Mouse (Mus musculus): ENCODE data around the gene Wrap53. TPM values are rescaled to one million over a fixed set of nuclear protein-coding genes. Genes with fewer than 3 reads are reported as not detected.

The Wrap53 gene
- total RNA-seq, 2 experiments from 2014 or later, result 14.3 to 14.8 TPM

DNA sequence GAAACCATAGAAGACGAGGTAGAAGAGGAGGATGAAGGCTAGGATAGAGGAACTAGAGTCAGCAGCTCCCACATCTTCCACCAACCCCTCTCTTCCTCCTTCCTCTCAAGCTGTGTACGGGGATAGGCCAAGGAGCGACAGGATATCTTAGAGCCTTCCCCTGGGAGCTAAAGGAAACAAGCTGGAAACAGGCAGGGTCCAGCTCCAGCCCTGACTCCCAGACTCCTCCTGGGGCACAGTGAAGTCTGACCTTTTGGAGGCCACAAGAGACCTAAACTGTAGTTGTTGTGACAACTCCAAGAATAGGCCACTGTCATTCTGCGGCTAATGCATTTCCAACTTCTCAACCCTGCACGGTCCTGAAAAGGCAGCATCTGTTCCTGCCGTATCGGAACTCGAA is 23.5 kb upstream of the Wrap53 start:
- DNase-seq (ENCODE audit: low spot score in 2 of 2), result no peak

DNA sequence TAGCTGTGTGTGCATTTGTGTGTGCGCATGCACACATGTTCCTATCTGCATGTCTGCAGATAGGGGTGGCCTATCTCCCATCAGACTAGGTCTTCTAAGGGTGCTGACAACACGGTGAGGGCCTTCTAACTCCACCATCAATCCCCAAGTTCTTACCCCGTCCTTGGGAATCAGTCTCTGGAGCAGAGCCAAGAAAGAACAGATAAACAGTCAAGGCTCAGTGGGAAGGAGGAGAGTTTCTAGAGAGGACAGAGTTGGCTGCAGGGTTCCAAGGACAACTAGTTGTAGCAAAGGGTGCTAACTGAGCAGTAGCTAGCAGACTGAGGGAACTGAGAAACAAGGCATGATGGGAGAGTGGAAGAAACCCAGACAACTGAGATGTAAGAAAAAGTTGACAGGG is 21.7 kb upstream of the Wrap53 start:
- DNase-seq (ENCODE audit: low spot score in 2 of 2), result no peak

DNA sequence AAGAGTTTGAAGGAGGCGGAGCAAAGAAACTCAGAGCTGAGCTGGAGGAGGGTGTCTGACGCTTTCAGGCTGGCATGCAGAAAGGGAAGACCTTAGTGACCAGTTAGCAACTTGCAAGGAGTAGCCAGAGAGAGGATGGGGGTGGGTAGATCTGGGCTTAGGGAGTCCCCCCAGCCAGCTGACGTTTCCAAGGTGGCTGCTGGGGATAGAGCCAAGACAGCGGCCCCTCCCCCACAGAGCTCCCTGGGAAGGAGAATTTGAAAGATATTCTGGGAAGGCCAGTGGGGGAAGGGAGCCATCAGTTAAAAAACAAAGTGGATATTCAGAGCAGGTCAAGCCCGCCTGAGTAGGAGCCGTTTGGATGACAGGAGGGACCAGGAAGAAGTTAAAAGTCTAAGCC is 20.0 kb upstream of the Wrap53 start:
- DNase-seq (ENCODE audit: low spot score in 2 of 2), result peak; percentile 52 to 70

DNA sequence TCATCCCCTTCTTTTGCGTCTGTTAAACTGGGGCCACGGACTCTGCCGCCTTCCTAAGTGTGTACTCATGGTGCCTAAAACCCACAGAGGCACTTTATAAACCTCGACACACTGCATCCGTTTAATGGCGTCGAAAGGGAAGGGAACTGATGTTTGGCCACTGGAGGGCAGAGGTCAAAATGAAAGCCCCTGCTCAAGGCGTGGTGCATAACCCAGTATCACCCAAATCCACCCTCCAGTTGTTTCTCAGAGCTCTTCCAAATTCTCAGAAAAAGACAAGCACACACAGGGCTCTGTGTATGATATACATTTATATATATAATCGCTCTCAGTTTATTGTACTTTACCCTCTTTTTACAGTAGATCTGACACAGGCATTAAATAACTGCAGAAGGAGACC is 19.4 kb upstream of the Wrap53 start:
- no peak for DNase-seq (ENCODE audit: low spot score in 2 of 2)

DNA sequence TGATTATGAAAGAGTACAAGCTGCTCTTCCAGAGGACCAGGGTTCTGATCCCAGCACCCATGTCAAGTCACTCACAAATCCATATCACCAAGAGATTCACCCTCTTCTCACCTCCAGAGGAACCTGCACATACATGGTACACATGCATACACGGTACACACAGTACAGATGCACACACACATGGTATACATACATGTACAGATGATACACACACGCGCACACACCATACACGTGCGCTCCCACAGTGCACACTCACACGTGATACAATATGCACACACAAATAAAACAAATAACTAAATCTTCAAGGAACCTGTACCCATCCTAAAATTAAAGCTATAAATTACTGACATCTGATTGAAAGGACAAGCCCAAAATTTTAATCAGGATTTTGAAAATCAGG is 14.8 kb upstream of the Wrap53 start:
- no peak for DNase-seq (ENCODE audit: low spot score in 2 of 2)

DNA sequence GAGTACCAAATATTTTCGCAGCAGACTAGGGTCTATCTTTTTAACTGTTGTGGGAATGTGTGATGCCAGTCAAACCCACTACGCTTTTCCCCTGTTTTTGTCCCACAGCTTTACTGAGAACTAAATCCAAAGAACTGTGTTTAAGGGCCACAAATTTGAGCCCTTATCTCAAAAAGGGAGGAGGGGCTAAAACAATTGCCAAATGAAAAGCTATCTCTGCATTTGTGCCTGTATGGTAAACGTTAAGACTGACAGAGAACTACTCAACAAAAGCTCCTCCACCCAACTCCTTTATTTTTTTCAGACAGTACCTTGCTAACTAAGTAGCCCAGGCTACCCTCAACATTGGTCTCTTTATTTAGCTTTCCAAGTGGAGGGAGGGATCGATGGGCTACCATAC is 12.7 kb upstream of the Wrap53 start:
- DNase-seq (ENCODE audit: low spot score in 2 of 2), result no peak

DNA sequence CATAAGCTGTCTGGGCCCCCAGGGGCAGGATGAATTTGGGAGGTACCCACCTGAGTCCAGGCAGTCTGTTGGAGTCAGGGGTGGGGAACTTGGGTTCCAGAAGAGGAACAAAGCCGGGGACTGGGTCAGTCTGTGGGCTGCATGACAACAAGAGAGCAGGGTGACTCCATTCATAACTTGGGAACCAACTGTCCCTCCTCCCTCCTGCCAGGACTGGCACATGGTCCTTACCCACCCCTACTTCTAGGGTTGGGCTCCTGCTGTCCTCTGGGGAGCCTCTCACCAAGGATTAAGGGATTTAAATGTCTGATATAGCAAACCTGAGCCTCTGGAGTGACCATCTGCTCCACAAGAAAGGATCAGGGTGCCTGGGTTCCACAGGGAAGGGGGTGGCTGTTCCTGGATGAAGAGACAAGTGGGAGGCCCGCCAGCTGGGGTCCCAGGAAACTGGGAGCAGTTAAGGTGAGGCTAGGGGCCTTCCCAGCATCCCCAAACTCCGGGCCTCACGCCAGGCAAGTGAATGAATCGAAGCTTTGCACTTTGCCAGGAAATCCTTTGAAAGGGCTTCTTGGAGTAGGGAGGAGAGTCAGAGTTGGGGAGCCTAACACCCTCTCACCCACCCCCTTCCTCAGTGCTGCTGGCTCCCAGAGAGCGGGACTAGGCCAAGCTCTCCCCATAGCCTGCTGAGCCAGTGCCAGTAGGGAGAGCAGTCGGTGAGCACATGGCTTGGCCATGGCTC is 12.0 kb upstream of the Wrap53 start:
- DNase-seq (ENCODE audit: low spot score in 2 of 2), result peak; percentile 49 to 68

DNA sequence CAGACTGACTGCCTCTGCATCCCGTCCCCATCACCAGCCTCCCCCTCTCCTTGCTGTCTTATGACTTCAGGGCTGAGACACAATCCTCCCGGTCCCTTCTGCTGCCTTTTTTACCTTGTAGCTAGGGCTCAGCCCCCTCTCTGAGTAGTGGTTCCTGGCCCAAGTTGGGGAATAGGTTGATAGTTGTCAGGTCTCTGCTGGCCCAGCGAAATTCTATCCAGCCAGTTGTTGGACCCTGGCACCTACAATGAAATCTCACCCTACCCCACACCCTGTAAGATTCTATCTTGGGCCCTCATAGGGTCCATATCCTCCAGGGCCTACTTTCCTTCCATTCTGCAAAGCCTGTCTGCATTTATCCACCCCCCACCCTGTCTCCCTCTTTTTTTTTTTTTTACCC is 11.4 kb upstream of the Wrap53 start:
- DNase-seq (ENCODE audit: low spot score in 2 of 2), result no peak

DNA sequence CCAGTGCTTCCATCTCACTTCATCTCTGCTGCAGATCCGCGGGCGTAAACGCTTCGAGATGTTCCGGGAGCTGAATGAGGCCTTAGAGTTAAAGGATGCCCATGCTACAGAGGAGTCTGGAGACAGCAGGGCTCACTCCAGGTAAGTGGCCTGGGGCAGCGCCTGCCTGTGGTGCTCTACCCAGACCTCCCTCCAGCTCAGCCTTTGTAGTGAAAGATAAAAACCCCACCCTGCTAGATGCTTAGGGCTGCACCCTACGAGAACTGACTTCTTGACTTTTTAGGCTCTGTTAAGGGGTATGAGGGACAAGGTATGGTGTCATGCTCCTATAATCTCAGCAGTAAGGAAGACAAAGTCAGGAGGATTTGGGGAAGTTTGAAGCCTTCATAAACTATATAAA is 10.6 kb upstream of the Wrap53 start:
- DNase-seq (ENCODE audit: low spot score in 2 of 2), result no peak

DNA sequence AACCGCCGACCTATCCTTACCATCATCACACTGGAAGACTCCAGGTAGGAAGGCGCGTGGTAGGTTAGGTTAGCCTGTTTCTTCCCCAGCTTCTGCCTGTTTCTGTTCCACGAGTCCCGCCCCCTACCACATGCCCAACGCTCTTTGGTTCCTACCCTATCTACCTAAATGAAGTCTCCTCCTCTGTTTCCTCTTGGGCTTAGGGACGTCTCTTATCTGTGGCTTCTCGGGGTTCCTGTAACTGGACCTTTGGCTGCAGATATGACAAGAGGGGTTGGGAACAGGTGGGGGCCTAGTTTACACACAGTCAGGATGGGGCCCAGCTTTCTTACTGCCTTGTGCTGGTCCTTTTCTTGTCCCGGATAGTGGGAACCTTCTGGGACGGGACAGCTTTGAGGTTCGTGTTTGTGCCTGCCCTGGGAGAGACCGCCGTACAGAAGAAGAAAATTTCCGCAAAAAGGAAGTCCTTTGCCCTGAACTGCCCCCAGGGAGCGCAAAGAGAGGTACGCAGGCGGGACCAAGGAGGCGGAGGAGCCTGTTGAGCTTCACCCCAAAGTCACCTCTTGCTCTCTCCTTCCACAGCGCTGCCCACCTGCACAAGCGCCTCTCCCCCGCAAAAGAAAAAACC is 9.3 kb upstream of the Wrap53 start:
- no peak for DNase-seq (ENCODE audit: low spot score in 2 of 2)

DNA sequence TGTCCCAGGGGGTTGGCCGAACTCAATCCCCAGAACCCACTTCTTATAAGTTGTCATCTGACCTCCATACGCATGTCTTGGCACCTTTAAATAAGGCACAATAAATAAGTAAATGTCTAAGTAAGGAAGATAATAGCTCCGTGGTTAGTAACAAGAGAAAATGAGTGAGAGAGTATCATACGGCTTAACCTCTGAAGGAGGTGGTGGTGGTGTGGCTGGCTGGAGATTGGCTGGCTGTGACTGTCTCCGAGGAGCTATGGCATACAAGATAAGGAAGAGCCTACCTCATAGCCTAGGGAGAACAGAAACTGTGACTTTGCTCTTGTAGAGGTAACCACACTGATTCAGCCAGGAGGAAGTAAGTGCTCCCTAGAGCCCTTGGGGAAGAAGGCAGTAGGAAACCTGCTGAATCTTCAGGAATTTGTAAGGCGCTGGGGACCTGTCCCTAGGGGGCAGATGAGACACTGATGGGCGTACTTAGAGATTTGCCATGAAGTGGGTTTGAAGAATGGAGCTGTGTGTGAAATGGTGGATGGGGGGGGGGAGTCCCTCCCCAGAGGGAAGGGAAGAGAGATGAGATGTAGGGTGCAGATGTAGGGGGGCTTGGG is 5.8 kb upstream of the Wrap53 start:
- no peak for DNase-seq (ENCODE audit: low spot score in 2 of 2)

DNA sequence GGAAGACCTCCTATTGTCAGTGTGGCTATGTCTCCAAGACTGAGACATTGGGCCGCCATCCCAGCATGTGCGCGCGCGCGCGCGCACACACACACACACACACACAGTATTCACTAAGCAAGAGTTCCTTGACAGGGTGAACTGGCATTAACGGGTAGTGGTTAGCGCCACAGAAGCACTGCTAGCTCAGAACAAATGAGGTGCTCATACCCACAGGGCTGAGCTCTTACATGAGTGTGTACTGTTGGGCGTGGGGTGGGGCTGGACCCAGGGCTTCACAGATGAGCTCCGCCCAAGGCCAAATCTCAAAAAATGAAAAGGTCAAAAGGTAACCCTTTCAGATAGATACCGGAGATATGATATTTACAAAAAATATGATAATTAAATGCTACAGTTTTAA is 4.9 kb upstream of the Wrap53 start:
- DNase-seq (ENCODE audit: low spot score in 2 of 2), result no peak

DNA sequence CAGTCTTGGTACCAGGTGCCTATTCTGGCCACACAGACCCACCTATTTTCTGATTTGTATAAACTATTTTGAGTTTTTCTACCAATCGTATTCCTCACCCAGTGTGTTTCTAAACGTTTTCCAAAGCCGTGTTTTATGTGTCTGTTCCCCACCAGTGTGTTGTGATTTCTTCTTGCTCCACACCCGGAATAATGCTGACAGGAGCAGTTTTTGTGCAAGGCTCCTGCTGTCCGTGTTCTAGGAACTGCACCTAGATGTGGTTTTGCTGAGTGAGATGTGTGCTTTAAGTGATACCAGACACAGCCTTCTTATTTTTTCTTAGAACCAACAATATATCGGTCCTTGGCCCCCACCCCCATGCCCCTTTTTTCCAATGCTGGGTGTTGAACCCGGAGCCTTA is 4.0 kb upstream of the Wrap53 start:
- DNase-seq (ENCODE audit: low spot score in 2 of 2), result no peak

DNA sequence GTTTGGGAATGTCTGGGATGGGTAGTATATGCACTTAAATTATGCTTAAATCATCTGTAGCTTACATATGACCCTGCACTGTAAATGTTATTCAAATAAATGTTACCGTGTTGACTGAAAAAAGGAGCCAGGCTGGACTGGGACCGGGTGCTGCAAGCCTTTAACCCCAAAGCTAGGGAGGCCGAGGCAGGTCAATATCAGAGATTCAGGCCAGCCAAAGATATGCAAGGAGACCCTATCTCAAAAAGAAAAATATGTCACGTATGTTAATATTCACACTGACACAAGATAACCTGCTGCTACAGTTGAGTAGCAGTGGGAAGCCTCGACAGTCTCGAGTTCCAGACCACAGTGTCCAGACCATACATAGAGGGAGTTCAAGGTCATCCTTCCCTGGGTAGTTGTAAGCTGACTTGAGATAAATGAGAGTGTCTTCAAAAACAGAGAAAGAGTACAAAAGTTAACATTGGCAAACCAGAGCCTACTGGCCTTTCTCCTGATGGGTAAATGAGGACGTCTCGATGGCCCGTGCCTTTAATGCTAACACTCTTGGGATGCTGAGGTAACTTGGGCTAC is 2.3 kb upstream of the Wrap53 start:
- DNase-seq (ENCODE audit: low spot score in 2 of 2), result no peak

DNA sequence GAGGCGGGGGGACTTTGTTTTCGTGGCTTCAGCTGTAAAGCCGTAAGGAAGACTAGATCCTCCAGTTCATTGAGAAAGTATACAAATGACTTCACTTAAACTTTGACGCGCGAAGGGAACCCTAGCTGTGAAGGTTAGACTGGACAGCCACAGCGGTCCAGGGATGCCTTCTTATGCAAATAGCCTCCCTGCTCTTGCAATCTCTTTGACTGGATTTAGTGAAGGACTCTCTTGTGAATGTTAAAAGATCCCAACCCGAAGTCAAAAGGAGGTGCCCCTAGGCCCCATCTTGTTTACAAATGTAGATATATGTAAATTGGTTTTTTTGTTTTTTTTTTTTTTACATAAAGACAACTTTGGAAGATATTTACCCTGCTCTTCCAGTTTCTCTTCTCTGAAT is 1.8 kb upstream of the Wrap53 start:
- DNase-seq (ENCODE audit: low spot score in 2 of 2), result no peak

DNA sequence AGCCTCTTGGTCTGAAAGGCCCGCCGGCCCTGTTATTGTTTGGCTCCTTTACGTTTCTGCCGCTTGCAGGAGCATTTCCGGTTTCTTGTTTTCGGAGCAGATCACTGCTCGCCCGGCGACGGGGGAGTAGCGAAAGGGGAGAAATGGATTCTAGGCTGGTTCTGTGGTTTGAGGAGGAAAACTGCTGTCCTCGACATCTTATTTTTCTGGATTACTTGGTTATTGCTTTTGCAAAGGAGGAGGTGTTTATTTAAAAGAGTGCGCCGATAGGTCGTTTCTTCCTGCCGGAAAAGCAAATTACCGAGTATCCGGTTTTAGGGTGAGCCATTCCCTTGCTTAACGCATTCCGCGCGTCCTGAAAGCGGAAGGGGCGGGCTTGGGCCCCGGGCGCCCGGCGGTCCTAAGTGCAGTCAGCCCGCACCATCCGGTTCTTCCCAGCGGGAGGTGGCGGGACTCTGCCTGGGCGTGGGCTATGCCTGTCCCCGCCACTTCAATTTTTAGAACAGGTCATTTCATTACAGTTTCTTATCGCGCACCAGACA is 1.2 kb upstream of the Wrap53 start:
- peak; percentile 89 to 95 for DNase-seq (ENCODE audit: low spot score in 2 of 2)

DNA sequence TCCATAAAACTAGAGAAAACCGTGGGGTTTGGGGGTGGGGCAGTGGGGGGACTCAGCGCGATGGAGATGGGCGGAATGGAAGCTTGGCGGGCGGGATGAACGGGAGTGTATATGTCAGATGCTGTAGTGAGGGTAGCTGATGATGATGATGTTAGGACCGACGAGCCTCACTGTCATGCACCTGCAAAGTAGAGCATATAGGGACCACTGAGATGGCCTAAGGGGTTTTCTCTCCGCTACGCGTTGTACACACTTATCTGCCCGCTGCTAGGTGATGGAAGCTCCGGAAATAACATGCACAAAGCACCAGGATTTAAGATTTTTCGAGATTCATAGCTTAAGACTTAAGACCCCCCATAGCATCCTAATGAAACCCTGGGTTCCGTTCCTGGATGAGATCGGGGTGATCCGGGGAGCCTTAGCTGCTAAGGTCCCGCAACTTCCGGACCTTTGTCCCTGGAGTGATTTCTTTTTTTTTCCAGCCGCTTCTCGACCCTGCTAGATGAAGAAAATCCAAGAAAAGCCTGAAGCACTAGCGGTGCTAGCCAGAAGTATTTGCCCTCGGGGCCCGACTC is 604 bp upstream of the Wrap53 start:
- no peak for DNase-seq (ENCODE audit: low spot score in 2 of 2)

DNA sequence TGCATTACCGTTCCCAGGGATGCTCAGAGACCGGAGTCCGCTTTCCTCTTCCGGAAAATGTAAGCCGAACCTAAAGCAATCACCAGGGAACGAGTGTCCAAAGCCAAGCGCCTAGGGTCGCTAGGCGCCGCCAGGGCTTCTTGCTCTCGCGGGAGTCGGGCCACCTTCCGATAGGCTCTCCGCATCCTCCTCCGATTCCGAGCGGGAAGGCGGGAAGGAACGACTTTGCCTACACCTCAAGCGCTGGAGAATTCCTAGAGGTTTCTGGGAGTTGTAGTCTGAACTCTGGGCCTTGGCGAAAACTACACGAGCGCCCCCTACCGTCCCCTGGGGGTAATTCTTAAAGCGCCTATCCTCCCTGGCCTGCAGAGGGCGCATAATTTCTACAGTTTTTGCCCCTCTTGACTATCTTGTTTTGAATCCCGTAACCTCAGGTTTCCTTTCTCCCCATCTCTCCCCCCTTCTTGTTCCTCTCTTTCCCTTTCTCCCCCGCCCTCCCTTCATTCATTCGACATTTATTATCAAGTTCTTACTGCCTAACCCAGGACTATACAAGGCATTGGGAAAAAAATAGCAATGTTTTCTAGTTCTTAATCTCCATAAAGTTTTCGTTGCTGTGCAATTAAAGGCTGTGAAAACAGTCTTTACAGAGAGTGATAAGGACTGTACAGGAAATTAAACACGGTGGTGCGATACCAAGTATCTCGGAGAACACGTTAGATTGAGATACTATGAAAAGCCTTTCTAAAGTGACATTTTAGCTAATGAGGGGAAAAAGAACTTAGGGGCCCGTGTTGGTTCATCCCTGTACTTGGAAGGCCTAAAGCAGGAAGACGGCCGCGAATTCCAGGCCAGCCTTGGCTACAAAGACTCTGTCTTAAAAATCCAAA is 682 bp downstream of the Wrap53 start:
- peak; percentile 96 to 99 for DNase-seq (ENCODE audit: low spot score in 2 of 2)

DNA sequence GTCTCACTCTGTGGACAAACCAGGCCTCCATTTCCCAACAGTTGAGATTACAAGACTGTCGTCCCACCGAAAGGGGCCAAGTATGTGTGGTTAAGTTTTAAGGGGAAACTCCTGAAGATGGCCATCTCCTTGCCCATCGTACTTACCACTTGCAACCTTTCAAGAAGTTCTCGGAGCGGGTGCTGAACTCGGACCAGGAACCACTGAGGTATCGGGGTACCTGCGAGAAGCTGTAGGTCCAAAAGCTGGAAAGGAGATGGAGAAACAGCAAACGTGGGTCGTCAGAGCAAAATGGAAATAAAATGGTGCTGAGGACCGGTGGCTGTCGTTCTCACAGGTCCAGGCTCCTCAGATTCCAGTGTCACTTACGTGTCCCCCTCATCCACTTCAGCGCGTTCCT is 1.8 kb downstream of the Wrap53 start:
- no peak for DNase-seq (ENCODE audit: low spot score in 2 of 2)

DNA sequence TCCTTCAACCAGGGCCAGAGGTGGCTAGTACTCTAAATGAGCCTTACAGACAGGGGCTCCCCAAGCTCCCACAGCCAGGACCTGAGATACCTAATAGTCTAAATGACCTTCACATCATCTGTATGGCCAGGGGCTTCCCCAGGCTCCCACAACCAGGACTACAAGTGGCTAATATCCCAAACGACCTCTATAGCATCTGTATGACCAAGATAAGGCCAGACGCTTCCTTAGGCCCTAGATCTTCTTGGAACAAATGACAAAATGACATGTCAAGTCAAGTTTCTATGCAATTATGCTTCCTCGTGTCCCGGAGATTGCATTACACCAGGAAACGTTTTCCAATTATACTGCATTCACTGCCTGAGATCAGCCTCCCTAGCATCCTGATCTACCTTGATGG is 3.7 kb downstream of the Wrap53 start:
- DNase-seq (ENCODE audit: low spot score in 2 of 2), result no peak

DNA sequence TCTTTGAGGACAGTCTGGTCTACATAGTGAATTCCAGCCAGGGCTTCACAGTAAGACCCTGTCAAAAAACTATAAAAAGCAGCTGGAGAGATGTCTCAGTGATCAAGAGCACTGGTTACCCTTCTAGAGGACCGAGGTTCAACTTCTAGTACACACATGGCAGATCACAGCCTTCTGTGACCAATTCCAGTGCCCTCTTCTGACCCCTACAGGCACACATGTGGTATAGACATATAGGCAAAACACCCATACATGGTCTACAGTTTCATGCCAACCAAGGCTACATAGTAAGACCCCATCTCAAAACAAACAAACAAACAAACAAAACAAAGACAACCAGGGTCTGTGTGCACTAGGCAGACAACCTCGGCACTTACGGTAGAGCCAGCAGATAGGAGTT is 4.8 kb downstream of the Wrap53 start:
- DNase-seq (ENCODE audit: low spot score in 2 of 2), result no peak

Data from layer of hippocampus, adult 18-20 months (tissue).